Mouse (Mus musculus) kidney, embryonic 16.5 days (tissue): ENCODE results near the gene Vmn2r90. TPM values are rescaled to one million over a fixed set of nuclear protein-coding genes. Genes with fewer than 3 reads are reported as not detected.
"Not testable (repeated sequence)": the region's sequence is repeated elsewhere in the genome, so short reads cannot be mapped to it uniquely, and the experiment has no call there.

ENCODE experiments used
- ATAC-seq: fragments of 200-750 bp; cut with Nextera tagmentation; 2 replicates; pipeline ENCODE4 v1.8.0; 2017; ENCODE audit warnings: moderate TSS enrichment; ENCODE audit not compliant: low FRiP score, low TSS enrichment
- H3K27ac ChIP-seq: fragments of 300-500 bp; sonication (generic); 2 replicates; pipeline ENCODE4 v1.5.1; 2014; ENCODE audit warnings: low read length
- H3K27me3 ChIP-seq: fragments of 300-500 bp; sonication (generic); 2 replicates; pipeline ENCODE4 v1.6.1; 2014; ENCODE audit warnings: low read length, control low read depth, mixed read lengths; ENCODE audit not compliant: insufficient read depth
- H3K36me3 ChIP-seq: fragments of 300-500 bp; sonication (generic); 2 replicates; pipeline ENCODE4 v1.6.1; 2014; ENCODE audit warnings: low read length, control low read depth, mixed read lengths; ENCODE audit not compliant: insufficient read depth
- H3K4me1 ChIP-seq: fragments of 300-500 bp; sonication (generic); 2 replicates; pipeline ENCODE4 v1.6.1; 2014; ENCODE audit warnings: low read length, control low read depth, mixed read lengths; ENCODE audit not compliant: insufficient read depth
- H3K4me2 ChIP-seq: fragments of 300-500 bp; sonication (generic); replicated peaks from 2 replicates; pipeline ENCODE4 v1.6.1; 2014; ENCODE audit warnings: low read depth, low read length
- H3K4me3 ChIP-seq: fragments of 300-500 bp; sonication (generic); 2 replicates; pipeline ENCODE4 v1.5.1; 2014; ENCODE audit warnings: mild to moderate bottlenecking, low read length
- H3K9ac ChIP-seq: fragments of 300-500 bp; sonication (generic); replicated peaks from 2 replicates; pipeline ENCODE4 v1.6.1; 2014; ENCODE audit warnings: low read length
- H3K9me3 ChIP-seq: fragments of 300-500 bp; sonication (generic); 2 replicates; pipeline ENCODE4 v1.6.1; 2016; ENCODE audit warnings: low read length, control low read depth
- WGBS: fragments of 180-500 bp; shearing (Covaris S2); extraction: QIAGEN DNeasy Blood & Tissue Kit; methylation state at CpG from one replicate; pipeline ENCODE4 v1.1.7; 2014; 5-methylcytosine and 5-hydroxymethylcytosine counted together
- polyA plus RNA-seq: library from polyadenylated mRNA; unstranded; fragments of >200 nt; fragmentation: Nextera tagmentation; extraction: Ambion mirVana; gene quantifications from 2 replicates; pipeline ENCODE4 v1.2.1, GENCODE M21; 2015

The Vmn2r90 gene
- polyA plus RNA-seq, 1 experiment from 2014 or later = not detected

GRCm38 (mm10) chr17:17749371-17749770 is 45.8 kb downstream of the Vmn2r90 start:
- not testable (repeated sequence) for H3K9ac ChIP-seq, H3K4me3 ChIP-seq, H3K36me3 ChIP-seq, ATAC-seq, H3K4me1 ChIP-seq, H3K9me3 ChIP-seq, H3K27me3 ChIP-seq, H3K4me2 ChIP-seq, H3K27ac ChIP-seq
- WGBS = 8% methylated on average over 4 of the region's 4 CpGs

DNA sequence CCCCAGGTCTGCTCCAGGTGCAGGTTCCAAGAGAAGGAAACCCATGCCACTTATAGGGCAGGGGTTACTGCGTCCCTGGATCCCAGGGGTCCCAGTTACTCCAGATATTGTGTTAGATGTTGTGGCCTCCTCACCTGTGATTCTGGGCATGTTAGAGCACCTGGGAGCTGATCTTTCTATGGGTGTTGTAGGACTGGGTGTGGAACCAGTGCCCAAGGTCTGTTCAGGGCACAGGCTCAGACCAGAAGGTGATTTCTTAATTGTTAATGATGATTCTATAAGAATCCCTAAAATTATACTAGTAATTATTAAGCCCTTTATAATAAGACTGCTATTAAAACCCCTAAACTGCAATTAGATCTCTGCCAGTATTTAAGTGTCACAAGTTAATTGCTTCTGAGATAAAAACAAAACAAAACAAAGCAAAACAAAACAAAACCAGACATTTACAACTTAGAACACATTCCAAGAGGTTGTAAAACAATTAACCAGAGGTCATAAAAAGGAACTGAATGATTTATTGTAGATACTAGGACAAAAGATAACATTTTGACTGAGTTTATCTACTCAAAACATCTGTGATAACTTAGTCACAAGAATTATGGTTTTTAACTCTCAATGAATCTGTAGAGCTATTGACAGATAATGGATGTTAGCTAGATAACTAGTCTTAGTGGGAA is 59.2 kb downstream of the Vmn2r90 start:
- H3K36me3 ChIP-seq = no peaks in the 10 kb centered on the region
- H3K9me3 ChIP-seq = no peaks in the 10 kb centered on the region
- H3K4me2 ChIP-seq = no peak overlapping the region
- 70% methylated on average over 1 of the region's 1 CpGs for WGBS
- ATAC-seq = no peak
- H3K27ac ChIP-seq = no peak overlapping the region
- H3K4me1 ChIP-seq = no peaks in the 10 kb centered on the region
- H3K4me3 ChIP-seq = no peak overlapping the region
- 0 out of 2 replicates have a peak, but pooled peaks cover 8% of the 10 kb centered on the region for H3K27me3 ChIP-seq
- no peak overlapping the region for H3K9ac ChIP-seq

GRCm38 (mm10) chr17:17764206-17764605 is 60.7 kb downstream of the Vmn2r90 start:
- WGBS = 26% methylated on average over 1 of the region's 1 CpGs
- no peak for ATAC-seq
- 0 out of 2 replicates have a peak, but pooled peaks cover 8% of the 10 kb centered on the region for H3K27me3 ChIP-seq
- H3K36me3 ChIP-seq = no peaks in the 10 kb centered on the region
- H3K9me3 ChIP-seq = no peaks in the 10 kb centered on the region
- no peak overlapping the region for H3K27ac ChIP-seq
- H3K4me2 ChIP-seq = no peak overlapping the region
- H3K4me1 ChIP-seq = no peaks in the 10 kb centered on the region
- no peak overlapping the region for H3K9ac ChIP-seq
- H3K4me3 ChIP-seq = no peak overlapping the region

DNA sequence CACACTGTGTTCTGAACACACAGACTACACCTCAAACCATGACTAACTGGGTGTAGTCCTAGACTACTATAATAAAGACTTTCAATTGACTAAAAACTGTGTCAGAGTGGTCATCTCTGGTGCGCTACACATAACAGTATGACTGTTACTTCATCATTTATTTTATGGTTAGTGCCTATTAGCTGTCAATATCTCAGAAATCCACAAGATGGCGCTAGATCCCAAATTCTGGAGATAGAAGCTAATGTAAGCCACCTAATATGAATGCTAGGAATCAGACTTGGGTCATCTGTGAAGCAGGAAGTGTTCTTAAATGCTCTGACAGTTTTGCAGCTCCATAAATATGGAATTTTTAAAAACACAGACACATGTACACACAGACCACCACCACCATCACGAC is 62.9 kb downstream of the Vmn2r90 start:
- Histone ChIP-seq H3K9me3 (no peaks in the 10 kb centered on the region), H3K4me2 (no peak overlapping the region), H3K27ac (no peak overlapping the region), H3K4me1 (no peaks in the 10 kb centered on the region), H3K27me3 (0 out of 2 replicates have a peak, but pooled peaks cover 8% of the 10 kb centered on the region), H3K36me3 (no peaks in the 10 kb centered on the region), H3K4me3 (no peak overlapping the region), H3K9ac (no peak overlapping the region)
- 0 out of 2 replicates have a peak, but pooled peaks have one; percentile 54 for ATAC-seq
- 12% methylated on average over 3 of the region's 3 CpGs for WGBS

Other genes with a start within 250 kb of the Vmn2r90 start
- gene Lnpep, start 78.7 kb upstream of the Vmn2r90 start, polyA plus RNA-seq = 7.8 and 9.8 TPM in 2 replicates
- gene Spaca6, start 123.4 kb downstream of the Vmn2r90 start, polyA plus RNA-seq = 30.6 and 44.9 TPM in 2 replicates
- gene Has1, start 151.5 kb downstream of the Vmn2r90 start, polyA plus RNA-seq = 0.74 and 0.78 TPM in 2 replicates
- gene Fpr1, start 180.2 kb downstream of the Vmn2r90 start, polyA plus RNA-seq = 0.39 and 0.57 TPM in 2 replicates
- gene Fpr2, start 184.1 kb downstream of the Vmn2r90 start, polyA plus RNA-seq = 0.14 and 0.15 TPM in 2 replicates
- gene Fpr3, start 184.1 kb downstream of the Vmn2r90 start, polyA plus RNA-seq = not detected in 2 replicates